Mouse (Mus musculus): ENCODE measurements at regions not wholly inside any gene's neighbourhood (a gene's known extent, or its start where the extent isn't known, plus 50 kb on each side); places are given as distances from the start of the nearest gene placed in this dataset.

GRCm38 (mm10) chr16:73097176-73097575, 789.1 kb downstream of the Robo1 start:
- TF ChIP-seq CTCF (IDR thresholded peaks at IDR 0.05; ENCODE audit: borderline replicate concordance, insufficient read depth, low read length) (no peak), POLR2A (IDR thresholded peaks at IDR 0.05; ENCODE audit: low read depth, low read length) (no peak)

Data from embryonic fibroblast, embryonic 13.5 days (primary cell).